Mouse (Mus musculus) bone marrow macrophage, adult 2 months (primary cell): Measurements from ENCODE around the gene Negr1.

Experiments used
- CTCF ChIP-seq: IDR thresholded peaks from 2 replicates; pipeline ENCODE4 v1.5.1; 2012; ENCODE audit warnings: low read depth, mild to moderate bottlenecking, low read length, moderate library complexity
- POLR2A ChIP-seq: IDR thresholded peaks from 2 replicates; pipeline ENCODE4 v1.6.1; 2012; ENCODE audit warnings: mild to moderate bottlenecking, low read depth, low read length, borderline replicate concordance

DNA sequence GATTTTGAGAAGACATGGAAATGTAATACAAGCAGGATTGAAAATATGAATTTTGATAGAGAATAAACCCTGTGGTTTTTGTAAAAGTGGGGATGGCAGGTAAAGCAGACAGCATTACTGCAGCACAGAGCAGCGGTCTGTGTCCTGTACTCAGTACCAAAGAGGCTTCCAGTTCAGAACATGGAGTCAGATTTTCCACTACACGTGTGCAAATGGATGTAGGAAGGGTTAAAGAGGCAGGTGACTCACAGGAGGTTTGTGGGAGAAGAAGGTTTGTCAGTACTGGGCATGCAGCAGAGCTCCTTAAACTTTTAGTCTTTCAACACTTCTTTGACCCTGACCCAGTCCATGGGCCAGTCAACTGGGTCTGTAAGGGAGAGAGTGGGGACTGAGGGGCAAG lies 409.5 kb downstream of the Negr1 start:
- TF ChIP-seq POLR2A (no peak), CTCF (no peak)
